Mouse (Mus musculus): ENCODE measurements around the gene Sult1e1.

Sult1e1 gene

DNA sequence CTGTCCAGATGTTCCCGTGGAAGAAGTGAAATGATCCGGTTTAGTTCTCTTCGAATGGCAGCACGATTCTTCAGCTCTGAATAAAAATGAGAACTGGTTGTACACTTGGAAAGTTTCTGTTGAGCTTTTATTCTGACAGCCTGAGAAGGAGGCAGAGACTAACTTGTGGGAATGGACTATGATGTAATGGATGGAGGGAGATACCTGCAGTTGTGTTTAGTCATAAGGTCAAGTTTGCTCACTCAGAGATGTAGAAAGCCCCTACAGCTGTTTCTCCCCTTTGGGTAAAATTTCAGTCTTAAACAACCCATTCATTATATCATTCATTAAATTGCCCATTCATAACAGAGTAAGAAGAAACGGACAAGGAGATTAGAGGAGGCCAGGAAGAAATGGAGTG lies at the start of gene Sult1e1:
Sult1e1 (minus strand) TSS at position 101 of the 400 bp plus-strand sequence.
- no peak for DNase-seq (ENCODE audit: low read depth in 2 of 2, low spot score in 2 of 2)

DNA sequence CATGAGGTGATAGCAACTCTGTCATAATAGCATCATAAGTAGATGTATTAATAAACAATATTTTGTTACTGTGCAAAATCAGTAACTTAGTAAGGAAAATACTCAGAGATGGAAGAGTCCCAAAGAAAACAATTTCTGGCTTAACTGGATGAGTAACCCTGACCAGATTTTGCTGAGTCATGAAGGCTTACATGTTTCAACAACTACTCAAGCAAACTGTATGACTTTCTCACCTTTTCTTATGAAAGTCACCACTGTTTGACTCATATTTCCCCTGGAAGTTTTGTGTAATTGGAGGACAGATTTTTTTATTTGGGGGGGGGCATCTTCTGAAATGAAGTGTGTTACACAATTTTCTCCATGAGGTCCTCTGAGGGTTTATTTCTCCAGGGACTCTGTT lies 31.3 kb upstream of the Sult1e1 start:
- no peak for DNase-seq (ENCODE audit: low read depth in 2 of 2, low spot score in 2 of 2)

- no peak for DNase-seq (ENCODE audit: low read depth in 2 of 2, low spot score in 2 of 2)
These were observed 23.7 kb upstream of the Sult1e1 start for GRCm38 (mm10) chr5:87615128-87615390.

DNA sequence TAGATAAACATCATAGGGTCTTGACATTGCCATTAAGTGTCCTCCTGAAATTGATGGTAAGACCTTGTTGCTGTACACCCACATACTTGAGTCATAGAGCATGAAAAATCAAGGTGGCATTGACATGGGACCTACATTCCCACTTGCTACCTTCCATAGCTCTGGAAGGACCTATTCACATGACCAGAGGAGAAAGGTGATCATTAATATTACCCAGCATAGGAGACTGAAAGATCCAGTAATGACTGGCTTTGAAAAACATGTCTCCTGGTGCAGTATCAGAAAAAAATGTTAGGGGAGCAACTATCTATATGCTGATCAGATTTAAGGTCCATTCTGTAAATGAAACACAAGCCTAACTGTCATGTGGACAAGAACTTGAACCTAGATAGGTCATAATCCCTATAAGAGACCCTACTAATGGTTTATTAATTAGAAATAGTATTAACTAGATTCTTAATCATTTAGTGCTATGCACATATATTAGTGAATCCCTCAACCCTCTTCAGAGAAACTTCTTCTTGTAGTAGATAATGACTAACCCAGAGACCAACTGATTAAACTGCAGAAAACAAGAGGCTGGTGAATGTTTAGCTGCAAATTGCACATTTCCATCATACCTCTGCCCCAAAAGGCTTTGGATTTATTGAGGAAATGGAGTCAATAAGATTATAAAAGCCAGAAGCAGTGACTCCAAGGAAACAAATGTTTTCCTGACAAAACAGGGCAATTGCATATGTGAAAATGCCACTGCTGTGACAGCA lies 23.2 kb upstream of the Sult1e1 start:
- DNase-seq (ENCODE audit: low read depth in 2 of 2, low spot score in 2 of 2) = no peak

DNA sequence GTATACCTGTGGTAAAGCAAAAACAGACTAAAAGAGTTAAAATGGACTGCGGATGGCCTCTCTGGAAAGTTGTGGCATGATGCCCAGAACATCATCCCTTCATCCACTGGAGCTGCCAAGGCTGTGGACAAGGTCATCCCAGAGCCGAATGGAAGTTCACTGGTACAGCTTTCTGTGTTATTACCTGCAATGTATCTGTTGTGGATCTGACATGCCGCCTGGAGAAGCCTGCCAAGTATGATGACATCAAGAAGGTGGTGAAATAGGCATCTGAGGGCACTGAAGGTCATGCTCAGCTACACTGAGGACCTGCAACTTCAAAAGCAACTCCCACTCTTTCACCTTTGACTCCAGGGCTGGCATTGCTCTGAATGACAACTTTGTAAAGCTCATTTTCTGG lies 9.6 kb upstream of the Sult1e1 start:
- DNase-seq (ENCODE audit: low read depth in 2 of 2, low spot score in 2 of 2) = no peak

DNA sequence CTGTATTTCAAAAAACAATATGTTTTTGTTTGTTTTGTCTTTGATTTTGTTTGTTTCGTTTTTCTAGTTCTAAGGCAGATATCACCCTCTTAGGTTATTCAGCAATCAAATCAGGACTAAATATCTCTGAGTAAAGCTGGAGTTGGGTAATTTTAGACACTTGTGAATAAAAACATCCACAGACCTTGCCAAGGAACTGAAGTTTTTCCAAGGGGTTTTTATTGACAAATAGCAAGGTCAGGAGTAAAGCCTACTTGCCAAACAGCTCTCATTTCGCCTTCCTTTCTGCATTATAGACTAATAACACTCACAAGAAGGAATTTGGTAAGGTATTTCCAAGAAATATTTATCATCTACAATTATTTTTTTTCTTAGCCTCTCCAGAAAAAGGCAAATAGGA lies 6.5 kb upstream of the Sult1e1 start:
- DNase-seq (ENCODE audit: low read depth in 2 of 2, low spot score in 2 of 2) = no peak

GRCm38 (mm10) chr5:87589916-87590315 lies 1.5 kb downstream of the Sult1e1 start:
- no peak for DNase-seq (ENCODE audit: low read depth in 2 of 2, low spot score in 2 of 2)

- no peak for DNase-seq (ENCODE audit: low read depth in 2 of 2, low spot score in 2 of 2)
These were observed 11.0 kb downstream of the Sult1e1 start for GRCm38 (mm10) chr5:87580389-87580788.

- DNase-seq (ENCODE audit: low read depth in 2 of 2, low spot score in 2 of 2) = no peak
These were observed 17.2 kb downstream of the Sult1e1 start for GRCm38 (mm10) chr5:87574174-87574573.

- DNase-seq (ENCODE audit: low read depth in 2 of 2, low spot score in 2 of 2) = no peak
These were observed 17.9 kb downstream of the Sult1e1 start for GRCm38 (mm10) chr5:87573490-87573889.

- no peak for DNase-seq (ENCODE audit: low read depth in 2 of 2, low spot score in 2 of 2)
These were observed 18.6 kb downstream of the Sult1e1 start for GRCm38 (mm10) chr5:87572781-87573180.

GRCm38 (mm10) chr5:87568845-87569244 lies 22.5 kb downstream of the Sult1e1 start, which contains the start of gene Sult1d1:
Sult1d1 (minus strand) TSS chr5:87569027.
- no peak for DNase-seq (ENCODE audit: low read depth in 2 of 2, low spot score in 2 of 2)

DNA sequence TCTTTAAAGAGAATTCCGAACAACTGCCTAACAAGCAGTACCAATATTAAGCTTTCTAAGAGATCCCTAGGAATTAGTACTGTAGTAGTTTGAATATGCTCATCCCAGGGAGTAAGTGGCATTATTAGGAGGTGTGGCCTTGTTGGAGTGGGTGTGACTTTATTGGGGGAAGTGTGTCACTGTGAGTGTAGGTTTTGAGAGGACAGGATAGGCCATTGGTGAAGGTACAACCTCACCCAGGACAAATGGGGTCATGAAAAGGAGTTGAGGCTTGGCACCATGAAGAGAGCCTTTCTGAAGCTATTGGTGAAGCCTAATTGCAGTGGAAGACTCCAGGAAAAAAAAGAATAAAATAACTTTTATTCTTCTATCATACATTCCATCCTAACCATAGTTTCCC lies 24.1 kb downstream of the Sult1e1 start:
- DNase-seq (ENCODE audit: low read depth in 2 of 2, low spot score in 2 of 2) = no peak

GRCm38 (mm10) chr5:87562966-87563365 lies 28.4 kb downstream of the Sult1e1 start:
- no peak for DNase-seq (ENCODE audit: low read depth in 2 of 2, low spot score in 2 of 2)

- no peak for DNase-seq (ENCODE audit: low read depth in 2 of 2, low spot score in 2 of 2)
These were observed 28.9 kb downstream of the Sult1e1 start for GRCm38 (mm10) chr5:87562526-87562925.

GRCm38 (mm10) chr5:87560145-87560544 lies 31.2 kb downstream of the Sult1e1 start:
- no peak for DNase-seq (ENCODE audit: low read depth in 2 of 2, low spot score in 2 of 2)

GRCm38 (mm10) chr5:87550935-87551334 lies 40.5 kb downstream of the Sult1e1 start:
- DNase-seq (ENCODE audit: low read depth in 2 of 2, low spot score in 2 of 2) = no peak

GRCm38 (mm10) chr5:87538111-87538510 lies 53.3 kb downstream of the Sult1e1 start, which contains the start of gene Sult1b1:
Sult1b1 (minus strand) TSS chr5:87538195.
- DNase-seq (ENCODE audit: low read depth in 2 of 2, low spot score in 2 of 2) = no peak

- DNase-seq (ENCODE audit: low read depth in 2 of 2, low spot score in 2 of 2) = no peak
These were observed 55.3 kb downstream of the Sult1e1 start for GRCm38 (mm10) chr5:87535994-87536644.

- no peak for DNase-seq (ENCODE audit: low read depth in 2 of 2, low spot score in 2 of 2)
These were observed 59.1 kb downstream of the Sult1e1 start for GRCm38 (mm10) chr5:87532288-87532687.

Measured in CD8-positive naive resting alpha-beta T cell, adult 2 months (primary cell).